Mouse (Mus musculus): ENCODE results near the gene Celsr1. TPM values are rescaled to one million over a fixed set of nuclear protein-coding genes. Genes with fewer than 3 reads are reported as not detected.

The Celsr1 gene
- polyA plus RNA-seq, 1 experiment, result 0.06 TPM

GRCm38 (mm10) chr15:86076048-86076315 lies 42.4 kb upstream of the Celsr1 start:
- H3K27me3 ChIP-seq (ENCODE audit: control insufficient read depth, insufficient read depth, insufficient read length), result no peaks in the 10 kb centered on the region
- TF ChIP-seq E2F4 (IDR thresholded peaks at IDR 0.05; ENCODE audit: insufficient read depth), result no peak
- TF ChIP-seq MAX (IDR thresholded peaks at IDR 0.05; ENCODE audit: low read depth), result no peak
- no peak for TF ChIP-seq REST (IDR thresholded peaks at IDR 0.05; ENCODE audit: insufficient read depth, insufficient read length)
- no peak for TF ChIP-seq USF1 (IDR thresholded peaks at IDR 0.05; ENCODE audit: low read depth)
- TF ChIP-seq TCF12 (IDR thresholded peaks at IDR 0.05; ENCODE audit: insufficient read depth, poor library complexity, severe bottlenecking), result no peak
- TF ChIP-seq POLR2A (IDR thresholded peaks at IDR 0.05; ENCODE audit: insufficient read length, low read depth), result no peak
- TF ChIP-seq POLR2AphosphoS2 (IDR thresholded peaks at IDR 0.05; ENCODE audit: insufficient read length, low read depth), result no peak
- no peak for TF ChIP-seq TCF3 (IDR thresholded peaks at IDR 0.05; ENCODE audit: insufficient read length, low read depth)
- no peak for TF ChIP-seq CEBPB (IDR thresholded peaks at IDR 0.05; ENCODE audit: insufficient read depth, poor library complexity, severe bottlenecking)
- no peak for TF ChIP-seq MYOG (IDR thresholded peaks at IDR 0.05; ENCODE audit: control insufficient read depth in 1 of 3, insufficient read depth in 1 of 3, insufficient read length in 2 of 3, low read depth in 2 of 3)
- H3K36me3 ChIP-seq (ENCODE audit: control insufficient read depth, insufficient read depth), result no peaks in the 10 kb centered on the region
- H3K4me2 ChIP-seq (ENCODE audit: low read depth), result peak overlapping the region; percentile 67
- H3K4me3 ChIP-seq, result no peak overlapping the region
- peaks cover 36% of the 10 kb centered on the region for H3K79me2 ChIP-seq (ENCODE audit: control insufficient read depth, insufficient read depth)
- H3ac ChIP-seq (ENCODE audit: control insufficient read depth, insufficient read length), result no peak overlapping the region

- no peak overlapping the region for H3ac ChIP-seq (ENCODE audit: control insufficient read depth, insufficient read length)
- H3K27me3 ChIP-seq (ENCODE audit: control insufficient read depth, insufficient read depth, insufficient read length), result no peaks in the 10 kb centered on the region
- peaks cover 36% of the 10 kb centered on the region for H3K79me2 ChIP-seq (ENCODE audit: control insufficient read depth, insufficient read depth)
- TF ChIP-seq TCF12 (IDR thresholded peaks at IDR 0.05; ENCODE audit: insufficient read depth, poor library complexity, severe bottlenecking) (no peak), MYOD1 (IDR thresholded peaks at IDR 0.05; ENCODE audit: control insufficient read depth in 1 of 3, insufficient read length in 2 of 3, low read depth in 2 of 3) (peak in 2 of 3 experiments; percentile 62 to 76), MYOG (IDR thresholded peaks at IDR 0.05; ENCODE audit: control insufficient read depth in 1 of 3, insufficient read depth in 1 of 3, insufficient read length in 2 of 3, low read depth in 2 of 3) (peak in 2 of 3 experiments; percentile 14 to 40), TCF3 (IDR thresholded peaks at IDR 0.05; ENCODE audit: insufficient read length, low read depth) (no peak)
- H3K4me3 ChIP-seq, result no peak overlapping the region
- H3K36me3 ChIP-seq (ENCODE audit: control insufficient read depth, insufficient read depth), result no peaks in the 10 kb centered on the region
- peak overlapping the region; percentile 67 for H3K4me2 ChIP-seq (ENCODE audit: low read depth)
These were observed 41.9 kb upstream of the Celsr1 start for GRCm38 (mm10) chr15:86075305-86076047.

DNA sequence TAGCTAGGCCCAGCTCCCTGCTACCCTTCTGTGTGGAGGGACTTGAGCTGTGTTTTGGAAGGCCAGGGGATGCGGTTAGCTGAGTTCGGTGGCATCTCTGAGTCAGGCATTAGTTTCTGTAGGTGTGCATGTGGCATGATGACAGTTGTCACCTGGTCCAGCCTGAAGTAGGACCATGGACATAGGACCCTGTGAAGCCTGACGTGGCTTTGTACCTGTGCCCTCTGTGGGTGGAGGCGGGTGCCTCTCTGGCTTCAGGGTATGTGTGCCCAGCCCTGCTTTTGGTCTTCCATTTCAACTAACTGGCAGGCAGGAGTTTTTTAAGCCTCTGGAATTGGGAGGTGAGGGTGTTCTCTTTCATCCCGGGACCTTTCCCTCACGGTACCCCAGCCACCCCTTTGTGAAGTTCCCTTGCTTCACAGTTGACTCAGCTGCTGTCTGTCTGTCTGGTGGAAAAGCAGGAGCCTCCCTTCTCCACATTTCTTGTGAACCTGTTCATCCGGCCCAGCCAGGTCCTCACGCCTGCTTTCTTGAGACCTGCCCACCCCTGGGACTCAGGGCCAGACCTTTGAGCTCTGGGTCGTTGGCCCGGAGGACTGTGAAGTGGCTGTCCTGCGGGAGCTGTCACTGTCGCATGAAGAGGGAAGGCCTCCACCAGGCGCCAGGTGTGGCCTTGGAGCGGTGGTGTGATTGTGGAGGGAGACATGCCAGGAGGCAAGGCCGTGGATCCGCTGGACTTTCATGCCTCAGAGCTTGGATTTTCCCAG lies 40.8 kb upstream of the Celsr1 start:
- H3K4me2 ChIP-seq (ENCODE audit: low read depth), result no peak overlapping the region
- peak in 1 of 3 experiments; percentile 57 for TF ChIP-seq MYOD1 (IDR thresholded peaks at IDR 0.05; ENCODE audit: control insufficient read depth in 1 of 3, insufficient read length in 2 of 3, low read depth in 2 of 3)
- TF ChIP-seq SRF (IDR thresholded peaks at IDR 0.05; ENCODE audit: control insufficient read depth, insufficient read length, low read depth), result no peak
- no peaks in the 10 kb centered on the region for H3K36me3 ChIP-seq (ENCODE audit: control insufficient read depth, insufficient read depth)
- H3K79me2 ChIP-seq (ENCODE audit: control insufficient read depth, insufficient read depth), result peaks cover 43% of the 10 kb centered on the region
- H3K27me3 ChIP-seq (ENCODE audit: control insufficient read depth, insufficient read depth, insufficient read length), result no peaks in the 10 kb centered on the region
- no peak overlapping the region for H3ac ChIP-seq (ENCODE audit: control insufficient read depth, insufficient read length)
- no peak overlapping the region for H3K4me3 ChIP-seq

DNA sequence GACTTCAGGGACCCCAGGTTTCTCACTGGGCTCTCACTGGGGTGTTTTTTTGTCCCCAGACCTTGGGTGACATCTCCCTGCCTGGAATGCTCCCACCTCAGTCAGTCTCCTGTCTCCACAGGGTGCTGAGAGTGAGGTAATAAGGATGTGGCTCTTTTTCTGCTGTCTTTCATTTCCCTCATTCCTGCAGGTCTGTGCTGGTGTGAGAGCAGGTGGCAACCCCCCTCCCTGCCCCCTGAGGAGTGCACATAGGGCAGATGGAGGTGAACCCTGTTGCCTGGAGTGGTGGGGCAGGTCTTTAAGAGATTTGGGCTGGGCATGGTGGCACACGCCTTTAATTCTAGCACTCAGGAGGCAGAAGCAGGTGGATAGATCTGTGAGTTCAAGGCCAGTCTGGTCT lies 37.6 kb upstream of the Celsr1 start:
- no peak overlapping the region for H3K4me3 ChIP-seq
- no peaks in the 10 kb centered on the region for H3K36me3 ChIP-seq (ENCODE audit: control insufficient read depth, insufficient read depth)
- peaks cover 31% of the 10 kb centered on the region for H3K79me2 ChIP-seq (ENCODE audit: control insufficient read depth, insufficient read depth)
- H3K27me3 ChIP-seq (ENCODE audit: control insufficient read depth, insufficient read depth, insufficient read length), result no peaks in the 10 kb centered on the region
- no peak overlapping the region for H3ac ChIP-seq (ENCODE audit: control insufficient read depth, insufficient read length)
- TF ChIP-seq USF1 (IDR thresholded peaks at IDR 0.05; ENCODE audit: low read depth), result no peak
- TF ChIP-seq POLR2A (IDR thresholded peaks at IDR 0.05; ENCODE audit: insufficient read length, low read depth), result no peak
- TF ChIP-seq MAX (IDR thresholded peaks at IDR 0.05; ENCODE audit: low read depth), result no peak
- no peak for TF ChIP-seq MYOG (IDR thresholded peaks at IDR 0.05; ENCODE audit: control insufficient read depth in 1 of 3, insufficient read depth in 1 of 3, insufficient read length in 2 of 3, low read depth in 2 of 3)
- no peak for TF ChIP-seq TCF12 (IDR thresholded peaks at IDR 0.05; ENCODE audit: insufficient read depth, poor library complexity, severe bottlenecking)
- TF ChIP-seq POLR2AphosphoS2 (IDR thresholded peaks at IDR 0.05; ENCODE audit: insufficient read length, low read depth), result no peak
- TF ChIP-seq E2F4 (IDR thresholded peaks at IDR 0.05; ENCODE audit: insufficient read depth), result no peak
- TF ChIP-seq TCF3 (IDR thresholded peaks at IDR 0.05; ENCODE audit: insufficient read length, low read depth), result no peak
- no peak for TF ChIP-seq SRF (IDR thresholded peaks at IDR 0.05; ENCODE audit: control insufficient read depth, insufficient read length, low read depth)
- TF ChIP-seq REST (IDR thresholded peaks at IDR 0.05; ENCODE audit: insufficient read depth, insufficient read length), result no peak
- no peak for TF ChIP-seq MYOD1 (IDR thresholded peaks at IDR 0.05; ENCODE audit: control insufficient read depth in 1 of 3, insufficient read length in 2 of 3, low read depth in 2 of 3)
- no peak for TF ChIP-seq CEBPB (IDR thresholded peaks at IDR 0.05; ENCODE audit: insufficient read depth, poor library complexity, severe bottlenecking)
- H3K4me2 ChIP-seq (ENCODE audit: low read depth), result no peak overlapping the region

DNA sequence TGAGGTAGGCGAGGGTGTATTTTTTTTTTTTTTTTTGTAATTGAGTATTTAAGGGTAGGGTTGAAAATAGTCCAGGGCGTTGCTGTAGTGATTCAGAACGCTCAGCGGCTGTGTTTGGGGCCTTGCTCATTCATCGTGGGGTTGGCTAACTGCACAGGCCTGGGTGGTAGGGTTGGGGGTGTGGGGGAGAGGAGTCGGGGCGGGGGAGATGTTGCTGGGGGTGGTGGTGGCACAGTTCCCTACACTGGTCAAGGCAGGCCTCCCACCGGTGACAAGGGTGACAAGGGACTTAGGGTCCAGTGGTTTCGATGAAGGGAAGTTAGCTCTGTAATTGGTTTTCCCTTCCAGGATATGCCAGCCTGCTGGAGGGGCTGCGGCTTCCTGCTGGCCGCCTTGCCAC lies 36.8 kb upstream of the Celsr1 start:
- H3K79me2 ChIP-seq (ENCODE audit: control insufficient read depth, insufficient read depth), result peaks cover 38% of the 10 kb centered on the region
- H3K27me3 ChIP-seq (ENCODE audit: control insufficient read depth, insufficient read depth, insufficient read length), result no peaks in the 10 kb centered on the region
- no peak for TF ChIP-seq TCF12 (IDR thresholded peaks at IDR 0.05; ENCODE audit: insufficient read depth, poor library complexity, severe bottlenecking)
- no peak for TF ChIP-seq TCF3 (IDR thresholded peaks at IDR 0.05; ENCODE audit: insufficient read length, low read depth)
- TF ChIP-seq E2F4 (IDR thresholded peaks at IDR 0.05; ENCODE audit: insufficient read depth), result no peak
- no peak for TF ChIP-seq CEBPB (IDR thresholded peaks at IDR 0.05; ENCODE audit: insufficient read depth, poor library complexity, severe bottlenecking)
- TF ChIP-seq SRF (IDR thresholded peaks at IDR 0.05; ENCODE audit: control insufficient read depth, insufficient read length, low read depth), result no peak
- no peaks in the 10 kb centered on the region for H3K36me3 ChIP-seq (ENCODE audit: control insufficient read depth, insufficient read depth)
- H3ac ChIP-seq (ENCODE audit: control insufficient read depth, insufficient read length), result no peak overlapping the region
- no peak overlapping the region for H3K4me3 ChIP-seq
- no peak overlapping the region for H3K4me2 ChIP-seq (ENCODE audit: low read depth)

Measured in myocyte (in vitro differentiated cells).